Mouse (Mus musculus): ENCODE results near the gene Ank. TPM values are rescaled to one million over a fixed set of nuclear protein-coding genes. Genes with fewer than 3 reads are reported as not detected.
A peak's percentile ranks its signal among the peaks of the same experiment; 100 is the strongest.

Gene Ank
- polyA plus RNA-seq, 1 experiment from 2014 or later: 10.3 TPM

DNA sequence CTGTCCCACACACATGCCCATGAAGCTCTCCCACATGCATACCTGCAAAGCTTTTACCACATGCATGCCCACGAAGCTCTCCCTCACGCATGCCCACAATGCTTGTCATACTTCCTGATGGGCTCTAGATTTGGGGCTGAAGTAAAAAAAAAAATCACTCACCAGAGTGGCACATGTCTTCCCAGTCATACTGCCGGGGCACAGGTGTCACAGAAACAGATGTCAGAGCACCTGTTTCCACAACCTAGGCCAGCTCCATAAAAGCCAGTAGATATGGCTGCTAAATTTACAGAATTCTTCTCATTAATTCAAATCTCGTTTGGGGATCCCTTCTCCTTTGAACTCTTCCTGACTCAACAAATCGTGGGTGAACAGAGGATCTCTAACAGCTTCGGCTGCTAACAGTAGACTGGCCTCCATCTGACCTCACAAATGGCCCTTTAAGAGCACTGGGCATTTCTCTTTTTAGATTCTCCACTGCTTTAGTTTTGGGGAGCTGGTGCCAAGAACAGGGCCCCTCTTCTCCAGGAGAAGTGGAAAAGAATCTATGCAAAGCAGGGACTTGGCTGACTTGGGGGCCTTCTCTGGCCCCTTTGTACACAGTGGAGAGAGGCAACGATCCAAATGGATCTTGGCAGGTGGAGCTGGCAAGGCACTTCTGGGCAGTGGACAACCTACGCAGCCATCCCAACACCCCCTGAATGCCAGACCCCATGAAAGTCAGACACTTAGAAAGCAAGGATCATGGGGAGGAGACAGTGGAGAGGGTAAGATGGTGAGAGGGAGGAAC lies 108.7 kb downstream of the Ank start:
- WGBS: 83% methylated on average over 8 of the region's 8 CpGs
- Histone ChIP-seq H3K4me3 (replicated peaks) (no peak overlapping the region), H3K27ac (no peak overlapping the region), H3K36me3 (replicated peaks) (peaks cover 10% of the 10 kb centered on the region; the same call in 1 of the 2 replicates), H3K27me3 (no peaks in the 10 kb centered on the region), H3K9me3 (no peaks in the 10 kb centered on the region), H3K4me1 (no peaks in the 10 kb centered on the region), H3K4me2 (no peak overlapping the region), H3K9ac (no peak overlapping the region)
- ATAC-seq (ENCODE audit: low FRiP score): no peak

DNA sequence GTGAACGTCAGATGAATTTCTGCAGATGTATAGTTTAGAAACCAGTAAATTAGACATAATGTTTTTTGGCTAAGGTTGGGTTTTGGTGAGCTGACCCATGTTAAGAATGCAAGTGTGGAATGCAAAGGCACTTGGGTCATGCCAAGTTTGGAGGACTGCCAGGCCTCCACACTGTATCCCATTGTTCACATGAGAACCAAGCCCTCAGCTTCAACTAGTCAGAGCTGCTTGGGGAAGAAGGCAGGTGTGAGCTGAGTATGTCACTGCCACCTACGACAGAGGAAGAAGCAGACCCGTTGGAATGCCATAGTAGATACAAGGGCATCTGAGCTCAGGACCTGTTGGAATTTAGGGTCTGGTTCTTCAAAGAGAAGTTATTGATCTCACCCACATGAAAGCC lies 109.5 kb downstream of the Ank start:
- ATAC-seq (ENCODE audit: low FRiP score): no peak
- Histone ChIP-seq H3K4me3 (replicated peaks) (no peak overlapping the region), H3K27ac (no peak overlapping the region), H3K4me1 (0 out of 2 replicates have a peak, but pooled peaks cover 3% of the 10 kb centered on the region), H3K9ac (no peak overlapping the region), H3K4me2 (no peak overlapping the region), H3K27me3 (no peaks in the 10 kb centered on the region), H3K36me3 (replicated peaks) (peaks cover 10% of the 10 kb centered on the region; the same call in 1 of the 2 replicates), H3K9me3 (no peaks in the 10 kb centered on the region)
- WGBS: 87% methylated on average over 3 of the region's 3 CpGs

DNA sequence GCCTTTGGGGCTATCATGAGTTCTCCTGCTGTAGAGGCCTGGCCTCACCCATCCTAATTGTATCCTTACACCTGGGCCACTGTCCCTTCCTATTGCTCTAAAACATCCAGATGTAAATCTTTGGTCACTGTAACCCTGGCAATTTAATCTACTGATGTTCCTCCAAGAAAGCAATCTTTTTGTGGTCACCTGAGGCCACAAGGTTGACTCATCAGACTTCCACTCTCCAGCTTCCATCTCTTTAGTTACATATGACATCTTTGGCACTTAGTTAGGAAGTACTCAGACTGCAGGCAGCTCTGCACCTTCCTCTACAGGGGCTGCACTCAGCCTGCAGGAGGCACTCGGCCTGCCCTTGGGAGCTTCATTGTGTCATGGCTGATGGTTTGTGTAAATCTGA lies 110.4 kb downstream of the Ank start:
- Histone ChIP-seq H3K4me2 (no peak overlapping the region), H3K9ac (no peak overlapping the region), H3K4me3 (replicated peaks) (no peak overlapping the region), H3K36me3 (replicated peaks) (peaks cover 7% of the 10 kb centered on the region; the same call in 1 of the 2 replicates), H3K9me3 (no peaks in the 10 kb centered on the region), H3K4me1 (peaks cover 13% of the 10 kb centered on the region), H3K27ac (no peak overlapping the region), H3K27me3 (no peaks in the 10 kb centered on the region)
- no peak for ATAC-seq (ENCODE audit: low FRiP score)
- WGBS: 94% methylated on average over 1 of the region's 1 CpGs

DNA sequence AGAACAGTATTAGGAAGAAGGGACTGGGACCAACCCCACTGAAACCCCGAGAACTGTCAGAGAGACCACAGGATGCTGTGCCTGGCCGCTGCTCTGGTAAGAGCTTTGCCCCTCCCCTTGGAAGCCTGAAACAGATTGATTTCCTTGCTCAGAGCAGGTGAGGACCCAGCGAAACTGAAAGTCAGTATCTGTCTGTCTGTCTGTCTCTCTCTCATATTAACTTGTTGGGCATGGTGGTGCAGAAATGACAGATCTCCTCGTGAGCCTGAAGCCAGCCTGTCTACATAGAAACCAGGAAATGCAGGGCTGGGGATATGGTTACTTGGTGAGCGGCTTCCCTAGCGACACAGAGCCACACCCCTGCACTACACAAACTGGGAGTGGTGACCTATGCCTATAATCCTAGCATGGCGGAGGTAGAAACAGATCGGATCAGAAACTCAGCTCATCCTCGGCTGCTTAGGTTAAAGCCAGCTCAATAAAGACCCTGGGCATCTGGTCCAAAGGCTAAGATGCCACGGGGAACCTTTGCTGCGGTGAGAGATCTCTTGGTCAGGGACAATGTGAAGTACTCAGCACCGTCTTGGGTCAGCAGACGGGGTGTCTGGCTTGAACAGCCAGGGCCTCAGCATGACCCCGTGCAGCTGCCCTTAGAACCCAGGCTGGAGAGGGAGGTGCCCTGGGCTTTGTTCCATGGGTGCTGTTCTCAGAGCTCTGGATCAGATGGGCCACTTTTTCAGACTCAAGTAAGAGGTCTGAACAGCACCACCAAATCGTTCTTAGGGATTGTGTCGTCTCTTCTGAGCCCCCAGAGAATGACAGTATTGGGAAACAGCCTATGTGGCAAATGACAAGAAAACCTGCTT lies 111.7 kb downstream of the Ank start:
- Histone ChIP-seq H3K27me3 (no peaks in the 10 kb centered on the region), H3K4me3 (replicated peaks) (no peak overlapping the region), H3K9me3 (no peaks in the 10 kb centered on the region), H3K4me1 (peaks cover 16% of the 10 kb centered on the region), H3K36me3 (replicated peaks) (peaks cover 7% of the 10 kb centered on the region), H3K27ac (no peak overlapping the region), H3K4me2 (no peak overlapping the region), H3K9ac (no peak overlapping the region)
- 84% methylated on average over 16 of the region's 16 CpGs for WGBS
- ATAC-seq (ENCODE audit: low FRiP score): no peak

DNA sequence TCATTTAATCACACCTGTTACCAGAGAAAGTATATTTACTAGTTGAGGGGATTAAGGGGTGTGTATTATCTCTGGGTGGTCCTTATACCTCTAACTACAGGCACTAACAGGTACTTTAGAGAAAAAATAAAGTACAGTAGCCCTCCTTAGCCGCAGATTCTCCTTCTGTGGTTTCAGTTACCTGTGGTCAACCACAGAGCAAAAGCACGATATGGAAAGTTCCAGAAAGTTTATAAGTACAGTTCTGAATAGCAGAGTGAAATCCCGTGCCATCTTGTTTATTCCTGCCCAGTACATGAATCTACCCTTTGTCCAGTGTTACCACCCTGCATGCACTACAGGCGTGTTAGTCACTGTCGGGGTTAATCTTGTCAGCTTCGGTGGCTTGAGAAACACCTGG lies 112.4 kb downstream of the Ank start:
- ATAC-seq (ENCODE audit: low FRiP score): no peak
- Histone ChIP-seq H3K36me3 (replicated peaks) (peaks cover 7% of the 10 kb centered on the region), H3K4me1 (peaks cover 16% of the 10 kb centered on the region), H3K4me3 (replicated peaks) (no peak overlapping the region), H3K4me2 (no peak overlapping the region), H3K9ac (no peak overlapping the region), H3K9me3 (no peaks in the 10 kb centered on the region), H3K27ac (no peak overlapping the region), H3K27me3 (no peaks in the 10 kb centered on the region)
- WGBS: 95% methylated on average over 6 of the region's 6 CpGs

DNA sequence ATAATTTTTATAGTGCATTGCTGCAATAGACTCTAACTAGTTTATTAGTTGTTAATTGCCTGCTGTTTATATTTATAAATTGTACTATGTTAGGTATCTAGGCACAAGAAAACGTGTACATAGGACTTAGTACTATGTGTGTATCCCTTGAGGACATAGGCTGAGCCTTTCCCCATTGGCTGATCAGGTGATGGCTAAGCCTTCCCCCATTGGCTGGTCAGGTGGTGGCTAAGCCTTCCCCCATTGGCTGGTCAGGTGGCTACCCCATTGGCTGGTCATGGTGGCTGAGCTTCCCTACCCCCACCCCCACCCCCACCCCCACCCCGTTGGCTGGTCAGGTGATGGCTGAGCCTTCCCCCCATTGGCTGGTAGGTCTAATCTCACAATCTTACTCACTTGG lies 113.4 kb downstream of the Ank start:
- 79% methylated on average over 2 of the region's 2 CpGs for WGBS

DNA sequence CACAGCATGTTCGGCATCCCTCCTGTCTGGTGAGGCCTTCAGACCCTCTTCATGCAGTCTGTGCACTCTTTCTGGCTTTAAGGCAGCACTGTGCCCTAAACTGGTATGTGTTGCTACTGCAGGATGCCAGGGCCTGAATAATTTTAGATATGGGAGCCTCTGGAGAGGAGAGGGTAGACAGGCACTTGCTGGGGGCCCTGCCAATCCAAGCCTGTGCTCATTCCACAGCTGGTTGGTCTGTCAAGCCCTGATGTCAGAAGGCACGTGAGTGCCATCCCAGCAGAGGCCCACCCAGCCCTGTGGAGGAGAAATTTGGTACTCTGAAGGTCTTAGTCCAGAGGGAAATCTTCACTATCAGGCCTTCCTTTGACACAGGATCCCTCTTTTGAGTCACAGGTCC lies 114.3 kb downstream of the Ank start:
- whole genome bisulfite sequencing: 87% methylated on average over 2 of the region's 2 CpGs
- Histone ChIP-seq H3K4me1 (peaks cover 16% of the 10 kb centered on the region), H3K4me2 (no peak overlapping the region), H3K27me3 (no peaks in the 10 kb centered on the region), H3K27ac (no peak overlapping the region), H3K9me3 (no peaks in the 10 kb centered on the region), H3K36me3 (replicated peaks) (peaks cover 7% of the 10 kb centered on the region), H3K4me3 (replicated peaks) (no peak overlapping the region), H3K9ac (no peak overlapping the region)
- no peak for ATAC-seq (ENCODE audit: low FRiP score)

More for the DNA sequence above, 113.4 kb downstream of the Ank start:
- Histone ChIP-seq H3K4me3 (replicated peaks) (no peak overlapping the region), H3K4me1 (peaks cover 16% of the 10 kb centered on the region), H3K36me3 (replicated peaks) (peaks cover 7% of the 10 kb centered on the region), H3K4me2 (no peak overlapping the region), H3K9ac (no peak overlapping the region), H3K27ac (no peak overlapping the region), H3K27me3 (no peaks in the 10 kb centered on the region), H3K9me3 (no peaks in the 10 kb centered on the region)
- ATAC-seq (ENCODE audit: low FRiP score): no peak

DNA sequence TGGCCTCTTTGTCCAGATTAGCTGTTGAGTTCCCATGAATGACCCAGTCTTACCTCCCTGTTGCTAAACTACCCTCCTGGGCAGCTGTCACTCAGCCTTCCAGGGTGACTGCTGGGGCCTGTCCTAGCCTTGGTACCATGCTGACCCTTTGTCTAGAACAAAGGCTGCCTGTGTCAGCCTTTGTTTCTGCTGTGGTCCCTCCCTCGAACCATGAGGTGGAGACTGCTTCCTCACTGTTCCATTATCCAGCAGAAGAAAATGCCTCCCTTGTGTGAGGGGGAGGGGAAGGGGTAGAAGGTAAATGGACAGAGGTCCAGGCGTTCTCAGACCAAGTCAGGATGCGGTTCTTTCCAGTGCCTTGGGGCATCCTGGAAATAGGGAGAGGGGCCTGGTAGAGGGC lies 115.2 kb downstream of the Ank start:
- H3K36me3 ChIP-seq (replicated peaks): peaks cover 7% of the 10 kb centered on the region
- H3K27ac ChIP-seq: peak overlapping the region; percentile 56

DNA sequence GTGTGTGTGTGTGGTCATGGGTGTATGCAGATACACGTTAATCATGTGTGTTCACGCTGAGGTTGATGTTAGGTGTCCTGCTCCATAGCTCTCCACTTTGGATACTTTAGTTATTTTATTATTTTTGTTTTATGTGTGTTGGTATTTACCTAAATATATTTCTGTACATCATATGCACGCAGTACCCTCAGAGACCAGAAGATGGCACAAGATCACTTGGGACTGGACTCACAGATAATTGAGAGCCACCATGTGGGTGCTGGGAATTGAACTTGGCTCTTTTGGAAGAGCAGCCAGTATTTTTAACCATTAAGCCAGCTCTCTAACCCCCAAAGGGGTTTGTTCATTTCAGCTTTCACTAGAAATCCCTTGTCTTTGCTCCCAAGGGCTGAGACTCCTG lies 116.0 kb downstream of the Ank start:
- Histone ChIP-seq H3K9me3 (no peaks in the 10 kb centered on the region), H3K4me3 (replicated peaks) (no peak overlapping the region), H3K4me1 (peaks cover 16% of the 10 kb centered on the region), H3K9ac (no peak overlapping the region), H3K4me2 (no peak overlapping the region), H3K27me3 (no peaks in the 10 kb centered on the region), H3K36me3 (replicated peaks) (peaks cover 7% of the 10 kb centered on the region), H3K27ac (no peak overlapping the region)
- ATAC-seq (ENCODE audit: low FRiP score): no peak
- WGBS: 79% methylated on average over 3 of the region's 3 CpGs

More for the DNA sequence above, 115.2 kb downstream of the Ank start:
- WGBS: 5% methylated on average over 3 of the region's 3 CpGs
- Histone ChIP-seq H3K9me3 (no peaks in the 10 kb centered on the region), H3K4me3 (replicated peaks) (no peak overlapping the region), H3K9ac (no peak overlapping the region), H3K4me2 (no peak overlapping the region), H3K27me3 (no peaks in the 10 kb centered on the region), H3K4me1 (peaks cover 16% of the 10 kb centered on the region)
- peak; percentile 63 for ATAC-seq (ENCODE audit: low FRiP score)

DNA sequence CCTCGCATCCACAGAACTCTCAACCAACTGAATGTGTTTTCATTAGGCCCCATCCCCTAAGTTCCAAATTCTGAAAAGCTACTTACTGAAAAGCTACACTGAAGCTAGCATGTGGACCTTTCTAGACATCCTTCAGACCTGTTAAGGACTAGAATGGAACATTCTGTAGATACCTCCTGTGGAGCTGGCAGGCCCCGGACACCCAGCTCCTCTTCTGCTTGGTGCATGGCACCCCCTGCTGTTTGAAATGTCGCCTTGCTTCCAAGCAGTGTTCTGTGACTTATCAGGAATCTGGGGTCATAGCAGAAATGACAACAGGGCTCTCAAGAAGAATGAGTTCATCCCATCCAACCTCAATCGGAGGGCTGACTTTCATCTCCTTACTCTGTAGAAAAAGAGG lies 116.6 kb downstream of the Ank start:
- no peak overlapping the region for H3K27ac ChIP-seq
- H3K36me3 ChIP-seq (replicated peaks): peaks cover 7% of the 10 kb centered on the region
- WGBS: 83% methylated on average over 4 of the region's 4 CpGs
- H3K27me3 ChIP-seq: no peaks in the 10 kb centered on the region
- peaks cover 16% of the 10 kb centered on the region for H3K4me1 ChIP-seq
- no peaks in the 10 kb centered on the region for H3K9me3 ChIP-seq
- H3K4me2 ChIP-seq: no peak overlapping the region
- no peak overlapping the region for H3K4me3 ChIP-seq (replicated peaks)
- H3K9ac ChIP-seq: no peak overlapping the region
- no peak for ATAC-seq (ENCODE audit: low FRiP score)

DNA sequence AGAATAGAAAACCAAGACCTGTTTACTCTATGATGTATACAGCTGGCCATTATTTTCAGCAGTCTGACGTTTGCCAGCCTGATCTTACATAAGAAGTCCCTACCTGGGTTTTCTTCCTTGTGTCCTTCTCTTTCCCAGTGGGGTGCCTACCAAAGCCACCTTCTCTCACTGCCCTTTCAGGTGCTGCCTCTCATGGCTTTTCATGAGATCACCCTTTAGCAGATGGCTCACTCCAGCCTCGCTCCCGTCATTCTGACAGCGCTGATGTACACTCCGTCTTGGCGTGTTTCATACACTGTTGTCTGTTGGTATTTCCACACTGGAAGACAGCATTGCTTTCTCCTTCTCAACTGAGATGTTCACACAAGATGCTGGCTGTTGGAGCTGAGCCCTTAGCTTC lies 117.1 kb downstream of the Ank start:
- Histone ChIP-seq H3K4me3 (replicated peaks) (no peak overlapping the region), H3K27me3 (no peaks in the 10 kb centered on the region), H3K27ac (no peak overlapping the region), H3K9ac (no peak overlapping the region), H3K9me3 (no peaks in the 10 kb centered on the region), H3K36me3 (replicated peaks) (peaks cover 7% of the 10 kb centered on the region), H3K4me2 (no peak overlapping the region), H3K4me1 (peaks cover 16% of the 10 kb centered on the region)
- 92% methylated on average over 6 of the region's 6 CpGs for WGBS
- no peak for ATAC-seq (ENCODE audit: low FRiP score)

DNA sequence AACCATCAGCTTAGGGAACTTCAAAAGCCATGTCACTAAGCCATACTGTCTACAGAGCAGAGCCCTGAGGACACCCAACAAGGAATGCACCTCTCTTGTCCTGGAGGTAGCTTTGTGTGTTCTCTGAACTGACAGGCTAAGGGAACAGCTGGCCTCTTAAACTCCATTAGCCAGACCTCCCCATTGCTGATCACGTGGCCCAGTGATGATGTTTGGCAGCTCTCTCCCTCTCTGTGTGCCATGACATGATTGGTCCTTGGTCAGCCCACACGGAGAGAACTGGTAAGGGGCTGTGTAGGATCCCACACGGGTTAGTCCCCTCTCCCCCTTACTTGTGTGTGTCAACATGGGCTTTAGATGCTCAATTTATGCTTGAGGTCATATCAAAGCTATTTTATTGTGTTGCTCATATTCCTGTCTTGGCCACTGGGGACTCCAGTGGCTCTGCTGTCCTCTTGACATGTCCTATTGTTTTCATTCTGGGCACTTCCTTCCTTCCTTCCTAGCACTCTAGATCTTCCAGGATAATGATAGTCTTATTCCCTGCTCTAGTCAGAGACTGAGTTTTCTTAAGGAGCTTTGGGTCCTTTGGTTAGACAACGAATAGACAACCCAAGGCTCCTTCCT lies 119.1 kb downstream of the Ank start:
- ATAC-seq (ENCODE audit: low FRiP score): no peak
- Histone ChIP-seq H3K36me3 (replicated peaks) (peaks cover 14% of the 10 kb centered on the region), H3K4me2 (no peak overlapping the region), H3K4me1 (peaks cover 16% of the 10 kb centered on the region), H3K27me3 (no peaks in the 10 kb centered on the region), H3K9me3 (no peaks in the 10 kb centered on the region), H3K4me3 (replicated peaks) (no peak overlapping the region), H3K27ac (no peak overlapping the region), H3K9ac (no peak overlapping the region)
- 84% methylated on average over 4 of the region's 4 CpGs for WGBS
